Mouse (Mus musculus): ENCODE data around the gene Zdhhc21. TPM values are rescaled to one million over a fixed set of nuclear protein-coding genes. Genes with fewer than 3 reads are reported as not detected.

The Zdhhc21 gene
- 16.5 and 22.2 TPM in 2 replicates for polyA plus RNA-seq (2014; fragmentation: Nextera tagmentation; extraction: Ambion mirVana)

GRCm38 (mm10) chr4:82859131-82860125 lies at the start of gene Zdhhc21:
Zdhhc21 (minus strand) TSS chr4:82859958.
- peak within 1 kb of the TSS; percentile 90 for H3K9ac ChIP-seq (replicated peaks; ENCODE audit: low read length)
- peak; percentile 87 for DNase-seq
- under 1% methylated on average over 82 of the region's 82 CpGs for WGBS
- ATAC-seq (ENCODE audit: low FRiP score, low TSS enrichment): peak; percentile 88
- H3K27ac ChIP-seq (replicated peaks; ENCODE audit: low read depth, low read length): peak within 1 kb of the TSS; percentile 96
- no peaks in the 10 kb centered on the region for H3K9me3 ChIP-seq (ENCODE audit: control insufficient read depth, low read length)
- peak within 1 kb of the TSS; percentile 72 for H3K4me3 ChIP-seq (replicated peaks; ENCODE audit: low read depth, low read length)
- no peaks in the 10 kb centered on the region for H3K36me3 ChIP-seq (ENCODE audit: control insufficient read depth, insufficient read depth, low read length)
- H3K27me3 ChIP-seq (ENCODE audit: control insufficient read depth, insufficient read depth, low read length): no peaks in the 10 kb centered on the region
- H3K4me1 ChIP-seq (ENCODE audit: control insufficient read depth, insufficient read depth, low read length): peaks cover 15% of the 10 kb centered on the region
- peak within 1 kb of the TSS; percentile 77 for H3K4me2 ChIP-seq (ENCODE audit: low read length)

GRCm38 (mm10) chr4:82895227-82895626 lies 35.5 kb upstream of the Zdhhc21 start:
- Histone ChIP-seq H3K36me3 (ENCODE audit: control insufficient read depth, insufficient read depth, low read length) (no peaks in the 10 kb centered on the region), H3K4me2 (ENCODE audit: low read length) (no peak overlapping the region), H3K4me3 (replicated peaks; ENCODE audit: low read depth, low read length) (no peak overlapping the region), H3K9ac (replicated peaks; ENCODE audit: low read length) (no peak overlapping the region), H3K27ac (replicated peaks; ENCODE audit: low read depth, low read length) (no peak overlapping the region), H3K9me3 (ENCODE audit: control insufficient read depth, low read length) (no peaks in the 10 kb centered on the region), H3K4me1 (ENCODE audit: control insufficient read depth, insufficient read depth, low read length) (no peaks in the 10 kb centered on the region), H3K27me3 (ENCODE audit: control insufficient read depth, insufficient read depth, low read length) (no peaks in the 10 kb centered on the region)
- ATAC-seq (ENCODE audit: low FRiP score, low TSS enrichment): no peak
- DNase-seq: no peak
- WGBS: 95% methylated on average over 10 of the region's 10 CpGs

GRCm38 (mm10) chr4:82892247-82892646 lies 32.5 kb upstream of the Zdhhc21 start:
- no peak for DNase-seq
- no peak overlapping the region for H3K4me3 ChIP-seq (replicated peaks; ENCODE audit: low read depth, low read length)
- no peak overlapping the region for H3K27ac ChIP-seq (replicated peaks; ENCODE audit: low read depth, low read length)
- no peak overlapping the region for H3K9ac ChIP-seq (replicated peaks; ENCODE audit: low read length)
- whole genome bisulfite sequencing: 85% methylated on average over 5 of the region's 5 CpGs
- no peaks in the 10 kb centered on the region for H3K4me1 ChIP-seq (ENCODE audit: control insufficient read depth, insufficient read depth, low read length)
- H3K27me3 ChIP-seq (ENCODE audit: control insufficient read depth, insufficient read depth, low read length): no peaks in the 10 kb centered on the region
- H3K36me3 ChIP-seq (ENCODE audit: control insufficient read depth, insufficient read depth, low read length): no peaks in the 10 kb centered on the region
- no peaks in the 10 kb centered on the region for H3K9me3 ChIP-seq (ENCODE audit: control insufficient read depth, low read length)
- H3K4me2 ChIP-seq (ENCODE audit: low read length): no peak overlapping the region
- ATAC-seq (ENCODE audit: low FRiP score, low TSS enrichment): no peak

GRCm38 (mm10) chr4:82891566-82891965 lies 31.8 kb upstream of the Zdhhc21 start:
- Histone ChIP-seq H3K4me2 (ENCODE audit: low read length) (no peak overlapping the region), H3K27ac (replicated peaks; ENCODE audit: low read depth, low read length) (no peak overlapping the region), H3K4me1 (ENCODE audit: control insufficient read depth, insufficient read depth, low read length) (no peaks in the 10 kb centered on the region), H3K4me3 (replicated peaks; ENCODE audit: low read depth, low read length) (no peak overlapping the region), H3K36me3 (ENCODE audit: control insufficient read depth, insufficient read depth, low read length) (no peaks in the 10 kb centered on the region), H3K9me3 (ENCODE audit: control insufficient read depth, low read length) (no peaks in the 10 kb centered on the region), H3K9ac (replicated peaks; ENCODE audit: low read length) (no peak overlapping the region), H3K27me3 (ENCODE audit: control insufficient read depth, insufficient read depth, low read length) (no peaks in the 10 kb centered on the region)
- ATAC-seq (ENCODE audit: low FRiP score, low TSS enrichment) (no peak), DNase-seq (no peak)
- WGBS: 91% methylated on average over 2 of the region's 2 CpGs

GRCm38 (mm10) chr4:82891049-82891448 lies 31.3 kb upstream of the Zdhhc21 start:
- Histone ChIP-seq H3K9me3 (ENCODE audit: control insufficient read depth, low read length) (no peaks in the 10 kb centered on the region), H3K4me1 (ENCODE audit: control insufficient read depth, insufficient read depth, low read length) (no peaks in the 10 kb centered on the region), H3K9ac (replicated peaks; ENCODE audit: low read length) (no peak overlapping the region), H3K27me3 (ENCODE audit: control insufficient read depth, insufficient read depth, low read length) (no peaks in the 10 kb centered on the region), H3K27ac (replicated peaks; ENCODE audit: low read depth, low read length) (no peak overlapping the region), H3K36me3 (ENCODE audit: control insufficient read depth, insufficient read depth, low read length) (no peaks in the 10 kb centered on the region), H3K4me3 (replicated peaks; ENCODE audit: low read depth, low read length) (no peak overlapping the region), H3K4me2 (ENCODE audit: low read length) (no peak overlapping the region)
- 76% methylated on average over 7 of the region's 7 CpGs for WGBS
- DNase-seq: peak; percentile 30
- ATAC-seq (ENCODE audit: low FRiP score, low TSS enrichment): no peak

GRCm38 (mm10) chr4:82890585-82890984 lies 30.8 kb upstream of the Zdhhc21 start:
- ATAC-seq (ENCODE audit: low FRiP score, low TSS enrichment): no peak
- no peak overlapping the region for H3K27ac ChIP-seq (replicated peaks; ENCODE audit: low read depth, low read length)
- DNase-seq: no peak
- no peaks in the 10 kb centered on the region for H3K36me3 ChIP-seq (ENCODE audit: control insufficient read depth, insufficient read depth, low read length)
- H3K4me1 ChIP-seq (ENCODE audit: control insufficient read depth, insufficient read depth, low read length): no peaks in the 10 kb centered on the region
- H3K27me3 ChIP-seq (ENCODE audit: control insufficient read depth, insufficient read depth, low read length): no peaks in the 10 kb centered on the region
- no peak overlapping the region for H3K9ac ChIP-seq (replicated peaks; ENCODE audit: low read length)
- 88% methylated on average over 4 of the region's 4 CpGs for WGBS
- no peaks in the 10 kb centered on the region for H3K9me3 ChIP-seq (ENCODE audit: control insufficient read depth, low read length)
- no peak overlapping the region for H3K4me2 ChIP-seq (ENCODE audit: low read length)
- H3K4me3 ChIP-seq (replicated peaks; ENCODE audit: low read depth, low read length): no peak overlapping the region

GRCm38 (mm10) chr4:82886148-82886547 lies 26.4 kb upstream of the Zdhhc21 start:
- ATAC-seq (ENCODE audit: low FRiP score, low TSS enrichment): no peak
- no peaks in the 10 kb centered on the region for H3K36me3 ChIP-seq (ENCODE audit: control insufficient read depth, insufficient read depth, low read length)
- H3K9me3 ChIP-seq (ENCODE audit: control insufficient read depth, low read length): no peaks in the 10 kb centered on the region
- no peak overlapping the region for H3K4me2 ChIP-seq (ENCODE audit: low read length)
- WGBS: 60% methylated on average over 2 of the region's 2 CpGs
- no peaks in the 10 kb centered on the region for H3K27me3 ChIP-seq (ENCODE audit: control insufficient read depth, insufficient read depth, low read length)
- H3K4me3 ChIP-seq (replicated peaks; ENCODE audit: low read depth, low read length): no peak overlapping the region
- H3K4me1 ChIP-seq (ENCODE audit: control insufficient read depth, insufficient read depth, low read length): no peaks in the 10 kb centered on the region
- no peak overlapping the region for H3K27ac ChIP-seq (replicated peaks; ENCODE audit: low read depth, low read length)
- H3K9ac ChIP-seq (replicated peaks; ENCODE audit: low read length): no peak overlapping the region
- no peak for DNase-seq

- H3K9me3 ChIP-seq (ENCODE audit: control insufficient read depth, low read length): no peaks in the 10 kb centered on the region
- no peak overlapping the region for H3K4me3 ChIP-seq (replicated peaks; ENCODE audit: low read depth, low read length)
- H3K4me1 ChIP-seq (ENCODE audit: control insufficient read depth, insufficient read depth, low read length): no peaks in the 10 kb centered on the region
- ATAC-seq (ENCODE audit: low FRiP score, low TSS enrichment) (no peak), DNase-seq (no peak)
- H3K27me3 ChIP-seq (ENCODE audit: control insufficient read depth, insufficient read depth, low read length): no peaks in the 10 kb centered on the region
- H3K9ac ChIP-seq (replicated peaks; ENCODE audit: low read length): no peak overlapping the region
- no peak overlapping the region for H3K27ac ChIP-seq (replicated peaks; ENCODE audit: low read depth, low read length)
- H3K4me2 ChIP-seq (ENCODE audit: low read length): no peak overlapping the region
- H3K36me3 ChIP-seq (ENCODE audit: control insufficient read depth, insufficient read depth, low read length): no peaks in the 10 kb centered on the region
- 81% methylated on average over 1 of the region's 1 CpGs for WGBS
Measured at GRCm38 (mm10) chr4:82885535-82885913, 25.8 kb upstream of the Zdhhc21 start.
